Mouse (Mus musculus) hindlimb bud, embryonic 11.5 days (tissue): ENCODE measurements around the gene Osbpl10.

Source experiments
- DNase-seq: peaks from one replicate; pipeline ENCODE4 v3.0.0-alpha.2; 2012; ENCODE audit warnings: low read depth, low spot score; ENCODE audit errors: extremely low spot score

Gene Osbpl10

DNA sequence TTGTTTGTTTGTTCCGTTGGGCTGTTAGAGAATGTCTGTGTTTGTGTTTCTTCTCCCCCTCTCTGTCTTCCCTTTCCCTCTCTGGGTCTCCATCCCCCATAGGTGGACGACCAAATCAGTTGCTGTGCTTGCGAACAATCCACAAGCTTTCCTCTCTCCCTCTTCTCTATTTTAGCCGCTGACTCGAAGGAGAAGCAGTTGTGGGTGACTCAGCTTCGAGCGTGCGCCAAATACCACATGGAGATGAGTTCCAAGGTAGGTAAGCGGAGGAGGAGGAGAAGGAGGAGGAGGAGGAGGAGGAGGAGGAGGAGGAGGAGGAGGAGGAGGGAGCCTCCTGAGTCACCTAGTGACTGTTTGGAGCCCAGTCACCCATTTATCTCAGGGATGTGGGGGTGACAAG is 88.7 kb downstream of the Osbpl10 start:
- DNase-seq, result no peak

DNA sequence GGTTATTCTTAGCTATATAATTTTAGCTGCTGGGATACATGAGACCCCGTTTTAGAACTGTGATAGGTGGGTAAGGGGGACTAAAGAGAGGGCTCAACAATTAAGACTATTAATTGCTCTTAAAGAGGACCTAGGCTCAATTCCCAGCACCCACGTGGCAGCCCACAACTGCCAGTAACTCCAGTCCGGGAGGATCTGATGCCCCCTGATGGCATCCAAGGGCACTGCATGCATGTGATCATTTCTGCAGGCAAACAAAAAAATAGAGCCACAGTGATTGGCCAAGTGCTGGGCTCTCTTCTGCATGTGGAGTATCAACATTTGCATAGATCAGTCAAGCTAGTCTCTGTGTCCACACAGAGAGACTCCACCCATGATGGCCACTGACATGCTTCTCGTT is 96.8 kb downstream of the Osbpl10 start:
- no peak for DNase-seq

DNA sequence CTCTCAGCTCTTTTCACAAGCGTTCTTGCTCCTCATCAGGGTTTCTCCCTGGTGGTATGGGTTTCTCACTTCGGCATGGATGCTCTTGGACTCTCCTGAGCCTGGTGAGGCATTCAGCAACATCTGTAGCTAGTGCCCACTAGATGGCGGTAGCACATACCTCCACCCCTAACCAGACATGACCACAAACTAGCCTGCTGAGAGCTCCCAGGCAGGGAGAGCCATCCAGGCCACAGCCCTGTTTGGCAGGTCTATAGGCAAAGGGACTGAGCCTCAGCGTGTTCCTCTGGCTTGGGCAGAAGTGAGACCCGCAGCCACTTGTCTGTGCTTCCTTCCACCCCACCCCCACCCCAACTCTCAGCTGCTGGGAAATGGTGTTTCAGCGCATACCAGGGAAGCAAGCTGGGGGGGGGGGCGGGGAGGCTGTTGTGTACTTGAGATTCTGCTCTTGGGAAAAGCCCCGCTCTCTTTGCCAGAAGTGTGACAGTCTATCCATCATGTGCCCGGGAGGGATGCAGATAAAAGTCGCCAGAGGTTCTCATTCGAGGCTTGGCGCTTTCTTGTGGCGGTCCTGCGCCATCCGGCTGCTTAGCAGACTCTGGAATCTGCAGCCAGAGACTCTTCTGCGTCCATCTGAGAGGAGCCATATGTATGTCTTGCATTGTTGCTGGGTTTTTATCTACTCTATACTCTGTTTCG is 110.1 kb downstream of the Osbpl10 start:
- peak; percentile 56 for DNase-seq

DNA sequence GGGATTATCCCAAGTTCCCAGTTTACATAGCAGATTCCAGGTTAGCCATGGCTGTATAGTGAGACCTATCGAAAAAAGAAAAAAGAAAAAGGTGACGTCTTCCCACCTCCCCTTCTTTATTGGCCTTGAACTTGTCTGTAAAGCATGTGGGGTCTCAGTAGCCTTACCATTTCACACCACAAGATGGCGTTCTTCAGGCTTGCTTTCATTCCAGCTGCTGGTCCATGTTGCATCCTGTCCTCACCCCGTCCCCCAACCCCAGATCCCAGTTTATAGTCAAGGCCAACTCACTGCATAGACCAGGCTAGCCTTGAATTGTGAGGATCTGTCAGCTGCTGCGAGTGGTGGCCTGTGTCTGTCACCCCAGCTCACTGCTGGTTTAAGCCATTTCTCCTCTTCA is 111.3 kb downstream of the Osbpl10 start:
- DNase-seq, result no peak

DNA sequence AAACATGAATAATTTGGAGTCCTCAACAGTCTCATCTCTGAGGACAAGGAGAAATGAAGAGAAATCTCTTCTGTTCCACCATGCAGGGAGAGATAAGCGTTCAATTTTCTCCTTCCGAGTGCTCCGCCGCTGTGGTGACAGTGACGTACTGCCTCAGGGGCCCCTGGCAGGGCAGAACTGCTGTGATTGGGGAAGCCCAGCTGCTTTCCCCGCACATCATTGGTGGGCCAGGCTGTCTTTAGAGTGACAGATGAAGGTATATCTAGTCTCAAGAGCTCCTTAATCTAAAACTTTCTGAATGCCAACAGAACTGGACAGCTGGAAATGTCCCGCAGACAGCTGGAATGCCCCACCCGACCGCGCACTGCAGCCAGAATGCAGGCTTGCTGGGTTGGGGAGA is 118.1 kb downstream of the Osbpl10 start:
- no peak for DNase-seq

DNA sequence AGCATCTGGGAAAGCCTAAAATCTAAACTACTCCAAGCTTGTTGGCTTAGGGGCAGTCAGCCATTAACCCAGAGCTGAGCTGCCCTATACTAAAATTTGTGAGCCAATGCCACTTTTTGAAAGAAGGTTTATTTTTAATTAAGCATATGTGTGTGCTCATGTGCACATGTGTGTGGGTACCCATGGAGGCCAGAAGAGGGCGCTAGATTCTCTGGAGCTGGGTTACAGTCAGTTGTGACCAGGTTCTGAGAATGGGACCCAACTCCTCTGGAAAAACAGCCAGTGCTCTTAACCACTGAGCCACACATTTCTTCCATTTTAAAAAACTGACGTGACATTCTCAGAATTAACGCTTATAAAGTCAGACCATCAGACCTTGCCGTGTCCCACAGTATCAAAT is 119.0 kb downstream of the Osbpl10 start:
- no peak for DNase-seq

DNA sequence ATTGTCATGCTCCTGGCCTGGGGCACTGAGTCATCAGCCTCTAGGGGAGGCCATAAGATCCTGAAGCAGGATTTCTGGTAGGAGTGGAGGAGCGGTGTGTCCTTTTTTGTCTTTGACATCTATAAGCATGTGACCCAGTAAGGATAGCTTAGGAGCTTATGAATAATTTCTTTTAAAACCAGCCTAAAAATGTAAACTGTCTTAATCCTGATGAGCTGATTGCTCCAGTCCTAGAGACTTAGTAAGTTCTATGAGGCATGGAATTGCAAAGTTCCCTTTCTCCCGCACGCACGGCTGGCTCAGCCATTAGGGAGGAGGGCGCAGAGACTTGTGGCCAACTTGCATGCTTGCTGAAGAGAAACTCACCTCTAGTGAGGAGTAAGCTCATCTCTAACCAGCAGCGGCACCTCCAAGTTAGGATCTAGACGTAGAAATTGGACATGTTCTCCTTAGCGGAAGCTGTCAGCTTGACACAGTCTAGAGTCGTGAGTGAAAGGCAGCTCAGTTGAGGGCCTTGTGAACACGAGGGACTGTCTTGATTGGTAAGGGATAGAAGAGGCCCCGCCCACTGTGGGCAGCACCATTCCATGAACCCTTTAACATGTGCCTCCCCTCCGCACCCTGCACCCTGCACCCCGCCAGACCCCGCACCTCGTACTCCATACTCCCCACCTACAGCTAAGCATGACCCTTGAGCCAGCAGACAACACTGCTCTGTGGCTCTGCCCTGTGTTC is 122.0 kb downstream of the Osbpl10 start:
- no peak for DNase-seq

DNA sequence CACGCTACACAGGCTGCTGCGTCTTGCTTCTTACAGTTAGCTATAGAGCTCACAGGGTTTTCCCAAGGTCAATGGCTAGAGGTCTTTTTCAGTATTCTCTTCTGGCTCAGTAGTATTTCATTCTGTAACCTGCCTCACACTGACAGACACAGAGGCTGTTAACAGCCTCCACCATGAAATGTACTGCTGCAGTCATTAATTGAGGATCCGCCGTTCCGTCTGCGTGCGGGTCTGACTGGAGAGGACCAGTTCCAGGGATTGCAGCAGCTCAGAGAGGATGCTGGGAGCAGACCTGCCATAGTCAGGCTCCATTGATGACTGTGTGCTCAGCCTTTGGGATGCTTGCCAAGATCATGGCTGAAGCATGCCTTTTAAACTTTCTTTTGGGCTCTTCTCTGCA is 129.1 kb downstream of the Osbpl10 start:
- DNase-seq, result no peak

DNA sequence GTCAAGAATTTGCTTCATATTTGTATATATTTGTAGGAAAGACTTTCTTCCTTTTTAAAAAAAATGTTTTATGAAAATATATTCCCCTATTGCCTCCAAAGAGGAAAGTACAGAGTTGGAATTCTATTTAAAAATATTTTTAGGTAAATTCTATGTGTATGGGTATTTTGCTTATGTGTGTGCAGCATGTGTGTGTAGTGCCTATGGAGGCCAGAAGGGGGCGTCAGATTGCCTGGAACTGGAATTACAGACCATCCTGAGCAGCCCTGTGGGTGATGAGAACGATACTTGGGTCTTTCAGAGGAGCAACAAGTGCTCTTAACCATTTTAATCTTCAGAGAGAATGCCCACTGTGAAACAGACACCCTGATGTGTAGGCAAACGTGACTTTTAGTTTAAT is 132.3 kb downstream of the Osbpl10 start:
- DNase-seq, result no peak

DNA sequence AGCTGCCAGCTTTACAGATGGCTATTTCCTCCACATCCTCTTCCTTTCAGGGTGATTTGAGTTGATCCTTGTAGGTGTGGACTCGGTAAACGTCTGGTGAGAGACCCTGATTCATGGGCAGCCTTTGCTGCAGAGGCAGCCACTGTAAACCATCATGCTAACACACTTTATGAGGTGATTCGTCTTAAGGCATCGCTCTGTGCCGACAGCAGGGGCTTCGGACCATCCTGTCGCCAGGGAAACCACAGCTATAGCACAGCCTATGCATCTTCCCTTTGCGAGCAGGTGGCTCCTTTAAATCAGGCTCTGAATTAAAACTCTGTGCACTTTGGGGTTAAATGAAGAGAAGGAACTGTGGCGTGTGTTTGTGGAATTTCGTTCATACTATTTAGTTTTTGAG is 138.9 kb downstream of the Osbpl10 start:
- no peak for DNase-seq

DNA sequence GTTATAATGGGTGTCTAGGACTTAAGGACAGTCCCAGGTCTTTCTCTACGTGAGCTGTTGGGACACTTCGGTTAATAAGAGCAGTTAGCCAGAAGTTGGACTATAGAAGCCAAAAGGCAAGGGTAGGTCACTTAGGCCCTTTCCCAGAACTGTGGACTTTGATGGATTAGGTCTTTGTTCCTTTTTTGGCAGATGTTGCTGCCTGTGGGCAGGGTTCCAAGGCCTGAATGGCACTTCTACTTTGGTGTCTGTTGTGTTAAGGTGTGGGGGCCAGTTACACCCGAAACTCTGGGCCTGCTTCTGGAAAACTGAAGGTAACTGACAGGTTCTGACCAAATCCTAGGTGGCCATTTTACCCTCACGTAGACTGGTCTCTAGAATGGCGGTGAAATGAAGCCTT is 141.9 kb downstream of the Osbpl10 start:
- DNase-seq, result no peak

DNA sequence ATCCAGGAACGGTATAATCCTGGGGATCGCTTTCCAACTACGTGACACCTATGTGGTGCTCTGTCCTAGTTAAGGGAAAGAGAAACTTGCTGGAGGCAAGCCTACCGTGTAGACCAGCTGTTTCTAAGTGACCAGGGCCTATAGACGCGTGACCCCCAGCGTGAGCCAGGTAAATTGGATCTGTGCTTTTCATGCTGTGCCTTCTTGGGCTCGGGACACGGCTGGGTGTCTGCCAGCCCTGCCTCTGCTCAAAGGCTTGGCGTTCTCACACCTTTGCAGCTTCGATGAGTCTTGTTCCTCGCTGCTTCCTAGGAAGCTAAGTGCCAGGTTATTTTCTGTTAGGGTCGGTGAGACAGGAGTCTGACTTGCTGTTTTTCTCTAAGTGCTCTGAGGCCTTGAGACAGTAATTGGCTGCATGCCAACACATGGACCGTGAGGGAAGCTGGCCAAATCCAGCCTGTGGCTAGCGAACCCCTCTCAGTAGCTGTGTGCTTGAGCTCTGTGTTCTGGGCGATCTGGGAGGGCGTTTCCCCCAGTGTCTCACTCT is 142.4 kb downstream of the Osbpl10 start:
- no peak for DNase-seq

DNA sequence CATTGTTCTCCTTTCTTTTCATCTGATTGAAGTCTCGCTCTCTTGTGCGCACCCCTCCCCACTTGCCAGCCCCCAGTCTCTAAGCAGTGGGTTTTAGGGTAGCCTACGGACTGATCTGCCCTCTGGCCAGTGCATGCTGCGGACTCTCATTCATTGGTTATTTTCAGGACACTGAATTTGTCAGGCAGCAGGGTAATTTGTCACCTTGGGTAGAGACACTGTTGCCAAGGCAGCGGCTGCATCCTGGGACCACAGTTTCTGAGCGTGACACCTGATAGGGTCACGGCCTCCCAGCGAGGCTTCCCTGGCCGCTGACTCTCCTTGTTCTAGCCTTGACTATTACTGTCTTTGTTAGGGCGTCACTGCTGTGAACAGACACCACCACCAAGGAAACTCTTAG is 149.0 kb downstream of the Osbpl10 start:
- DNase-seq, result no peak

DNA sequence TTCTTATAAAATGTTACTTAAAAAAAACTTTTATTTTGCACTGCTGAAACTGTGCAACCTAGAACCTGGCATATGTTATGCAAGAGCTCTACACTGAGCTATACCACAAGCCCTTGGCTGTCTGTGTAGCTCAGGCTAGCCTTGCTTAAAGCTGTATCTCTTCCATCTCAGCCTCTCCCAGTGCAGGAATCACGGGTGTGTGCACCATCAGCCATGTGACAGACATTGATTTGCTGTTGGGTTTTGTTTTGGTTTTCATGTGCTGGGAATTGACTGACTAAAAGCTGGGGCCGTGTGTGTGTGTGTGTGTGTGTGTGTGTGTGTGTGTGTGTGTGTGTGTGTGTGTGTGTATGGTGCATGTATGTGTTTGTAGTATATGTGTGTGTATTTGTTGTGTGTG is 155.6 kb downstream of the Osbpl10 start:
- DNase-seq, result no peak

DNA sequence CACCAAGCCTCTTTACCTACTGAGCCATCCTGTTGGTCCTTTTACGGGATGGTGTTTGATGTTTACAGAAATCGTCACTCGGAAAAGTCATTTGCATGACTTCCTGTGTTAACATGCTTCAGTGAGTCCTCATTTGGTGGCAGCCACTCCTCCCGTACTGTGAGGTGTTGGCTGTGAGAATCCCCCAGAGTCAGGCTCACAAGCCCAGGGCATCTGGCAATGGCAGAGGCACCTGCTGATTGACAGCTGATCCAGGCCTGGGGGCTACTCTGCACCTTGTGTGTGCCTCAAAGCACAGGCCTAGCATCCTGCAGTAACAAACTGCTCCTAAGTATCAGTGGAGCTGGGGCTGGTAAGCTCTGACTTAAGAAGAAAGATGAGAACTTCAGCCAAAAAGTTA is 156.4 kb downstream of the Osbpl10 start:
- no peak for DNase-seq

DNA sequence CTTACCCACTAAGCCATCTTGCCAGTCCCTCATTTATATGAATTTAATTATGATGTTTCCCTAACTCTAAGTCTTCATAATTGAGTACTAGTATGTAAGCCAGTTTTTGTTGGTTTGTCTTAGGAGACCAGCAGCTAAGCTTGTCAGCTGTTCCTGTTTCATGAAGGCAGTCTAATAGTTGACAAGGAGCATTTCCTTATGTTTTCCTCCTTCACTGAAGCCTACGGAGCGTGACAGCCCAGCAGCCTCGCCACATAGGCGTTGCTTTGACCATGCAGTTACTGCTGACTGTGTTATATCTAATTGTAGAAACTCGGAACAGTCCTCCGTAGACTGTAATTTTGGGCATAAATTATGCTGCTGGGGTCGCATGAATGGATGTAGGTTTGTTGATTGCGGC is 157.0 kb downstream of the Osbpl10 start:
- DNase-seq, result no peak

DNA sequence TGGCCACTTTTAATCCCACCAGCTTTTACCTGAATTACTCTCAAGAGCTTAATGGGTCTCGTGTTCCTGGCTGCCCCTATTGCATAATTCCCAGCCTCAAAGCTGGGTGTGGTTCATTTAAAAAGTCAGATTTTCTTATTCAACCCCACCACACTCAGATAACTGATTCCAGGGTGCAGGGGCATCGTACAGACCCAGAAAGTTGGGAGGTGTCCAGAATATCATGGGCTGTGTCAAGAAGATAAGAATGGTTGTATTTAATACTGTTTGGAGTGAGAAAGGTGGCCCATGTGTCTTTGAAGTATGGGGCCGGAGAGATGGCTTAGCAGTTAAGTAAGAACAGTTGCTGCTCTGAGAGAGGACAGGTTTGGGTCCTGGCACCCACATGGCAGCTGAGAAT is 159.5 kb downstream of the Osbpl10 start:
- no peak for DNase-seq

DNA sequence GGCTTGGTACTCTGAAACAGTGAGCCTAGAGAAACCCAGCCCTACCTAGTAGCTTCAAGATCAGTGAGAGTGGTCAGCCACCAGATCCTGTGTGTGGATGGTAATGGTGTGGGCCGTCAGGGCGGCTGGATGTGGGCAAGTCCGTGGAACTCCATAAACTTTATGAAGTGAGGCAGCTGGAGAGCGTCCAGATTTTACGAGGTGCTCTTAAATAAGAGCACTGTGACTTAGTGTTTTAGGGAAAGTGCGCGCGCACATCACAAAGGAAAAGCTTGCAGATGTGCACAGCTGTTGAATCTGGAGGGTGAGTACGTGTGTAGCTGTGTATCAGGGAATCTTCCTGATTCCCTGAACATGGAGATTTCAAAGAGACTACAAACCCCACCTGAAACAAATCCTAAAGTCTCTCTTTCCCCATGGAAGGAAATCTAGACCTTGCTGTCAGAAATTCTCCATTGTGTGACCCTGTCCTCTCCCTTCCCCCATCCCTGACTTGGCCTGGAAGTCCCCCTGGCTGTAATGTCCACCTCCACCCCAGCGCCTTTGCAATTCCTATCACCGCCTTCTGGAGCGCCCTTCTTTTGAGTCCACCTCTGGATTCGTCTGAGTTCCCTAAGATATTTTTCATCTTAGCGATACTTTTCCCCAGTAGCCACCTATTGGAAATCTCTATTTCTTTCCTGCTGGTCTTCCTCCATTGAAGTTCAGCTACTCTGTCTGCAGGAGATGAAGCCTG is 161.4 kb downstream of the Osbpl10 start:
- peak; percentile 66 for DNase-seq

DNA sequence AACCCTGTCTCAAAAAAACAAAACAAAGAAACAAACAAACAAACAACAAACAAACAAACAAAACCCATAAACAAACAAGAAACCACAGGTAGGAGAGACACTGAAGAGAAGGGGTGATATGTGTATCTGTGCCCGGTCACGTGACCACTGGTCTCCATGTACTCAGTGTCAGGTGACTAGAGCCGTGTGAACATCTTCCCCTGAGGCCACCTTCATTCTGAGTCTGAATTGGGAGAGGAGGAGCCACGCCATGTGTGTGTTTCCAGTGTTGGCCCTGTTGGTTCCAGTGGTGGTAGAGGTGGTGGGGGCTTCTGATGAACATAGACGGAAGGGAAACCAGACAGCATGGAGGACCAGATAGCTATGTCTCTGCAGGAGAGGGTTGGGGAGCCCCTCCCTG is 168.8 kb downstream of the Osbpl10 start:
- DNase-seq, result no peak

DNA sequence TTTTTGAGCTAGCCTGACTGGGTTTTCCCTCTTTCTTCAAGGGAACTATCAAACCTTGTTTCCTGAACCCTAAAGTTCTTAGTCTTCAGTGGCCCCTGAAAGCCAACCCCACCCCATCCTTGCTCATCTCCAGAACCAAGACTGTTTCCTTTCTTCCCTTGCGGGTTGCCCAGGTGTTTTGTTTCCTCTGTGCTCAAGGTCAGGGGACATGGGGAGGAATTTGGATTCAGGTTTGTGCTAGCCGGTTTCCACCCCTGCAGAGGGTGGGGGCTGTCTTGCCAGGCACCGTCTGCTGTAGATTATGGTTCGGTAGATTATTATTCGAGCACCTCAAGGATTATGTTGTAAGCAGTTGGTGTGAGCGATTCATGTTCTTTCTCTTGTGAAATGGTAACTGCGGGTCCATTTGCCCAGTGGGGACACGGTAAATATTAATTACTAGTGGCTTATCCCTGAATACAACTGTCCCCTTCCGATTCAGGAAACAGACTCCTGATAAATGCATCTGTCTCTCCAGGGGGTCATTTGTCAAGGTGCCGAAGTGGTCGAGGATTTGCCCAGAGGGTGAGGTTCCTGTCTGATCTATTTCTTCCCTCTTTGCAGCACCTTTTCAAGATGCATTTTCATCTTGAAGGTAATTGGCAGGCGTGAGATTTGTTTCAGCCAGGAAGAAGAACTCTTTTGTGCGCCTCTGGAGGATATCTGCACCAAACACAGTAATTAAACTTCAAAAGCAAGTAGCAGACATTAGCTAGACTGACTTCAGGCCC is 169.4 kb downstream of the Osbpl10 start:
- DNase-seq, result no peak
